Mouse (Mus musculus) stomach, embryonic 16.5 days (tissue): ENCODE data around the gene Pramel6. TPM values are rescaled to one million over a fixed set of nuclear protein-coding genes. Genes with fewer than 3 reads are reported as not detected.
"Not testable (repeated sequence)": the region's sequence is repeated elsewhere in the genome, so short reads cannot be mapped to it uniquely, and the experiment has no call there.

Experiments used
- ATAC-seq: fragments of 200-750 bp; cut with Nextera tagmentation; 2 replicates; pipeline ENCODE4 v1.8.0; 2017; ENCODE audit warnings: moderate number of reproducible peaks, moderate TSS enrichment; ENCODE audit not compliant: insufficient read depth, low FRiP score
- H3K27ac ChIP-seq: fragments of 300-500 bp; sonication (generic); 2 replicates; pipeline ENCODE4 v1.5.1; 2014; ENCODE audit warnings: low read length
- H3K27me3 ChIP-seq: fragments of 300-500 bp; sonication (generic); 2 replicates; pipeline ENCODE4 v1.6.1; 2014; ENCODE audit warnings: low read length, control low read depth, mixed read lengths; ENCODE audit not compliant: control insufficient read depth, insufficient read depth
- H3K36me3 ChIP-seq: fragments of 300-500 bp; sonication (generic); 2 replicates; pipeline ENCODE4 v1.6.1; 2014; ENCODE audit warnings: low read length; ENCODE audit not compliant: control insufficient read depth, insufficient read depth
- H3K4me1 ChIP-seq: fragments of 300-500 bp; sonication (generic); 2 replicates; pipeline ENCODE4 v1.6.1; 2014; ENCODE audit warnings: low read length, control low read depth, mixed read lengths; ENCODE audit not compliant: control insufficient read depth, insufficient read depth
- H3K4me2 ChIP-seq: fragments of 300-500 bp; sonication (generic); 2 replicates; pipeline ENCODE4 v1.6.1; 2014; ENCODE audit warnings: low read depth, low read length, mixed read lengths
- H3K4me3 ChIP-seq: fragments of 300-500 bp; sonication (generic); replicated peaks from 2 replicates; pipeline ENCODE4 v1.5.1; 2014; ENCODE audit warnings: mild to moderate bottlenecking, low read length
- H3K9ac ChIP-seq: fragments of 300-500 bp; sonication (generic); 2 replicates; pipeline ENCODE4 v1.6.1; 2014; ENCODE audit warnings: low read length
- H3K9me3 ChIP-seq: fragments of 300-500 bp; sonication (generic); replicated peaks from 2 replicates; pipeline ENCODE4 v1.6.1; 2016; ENCODE audit warnings: low read length, control low read depth; ENCODE audit not compliant: control insufficient read depth
- WGBS: fragments of 180-500 bp; shearing (Covaris S2); extraction: QIAGEN DNeasy Blood & Tissue Kit; methylation state at CpG from one replicate; pipeline ENCODE4 v1.1.7; 2014; 5-methylcytosine and 5-hydroxymethylcytosine counted together
- polyA plus RNA-seq: library from polyadenylated mRNA; unstranded; fragments of >200 nt; fragmentation: Nextera tagmentation; extraction: Ambion mirVana; gene quantifications from 2 replicates; pipeline ENCODE4 v1.2.1, GENCODE M21; 2015

The Pramel6 gene
- polyA plus RNA-seq = not detected in 2 replicates

DNA sequence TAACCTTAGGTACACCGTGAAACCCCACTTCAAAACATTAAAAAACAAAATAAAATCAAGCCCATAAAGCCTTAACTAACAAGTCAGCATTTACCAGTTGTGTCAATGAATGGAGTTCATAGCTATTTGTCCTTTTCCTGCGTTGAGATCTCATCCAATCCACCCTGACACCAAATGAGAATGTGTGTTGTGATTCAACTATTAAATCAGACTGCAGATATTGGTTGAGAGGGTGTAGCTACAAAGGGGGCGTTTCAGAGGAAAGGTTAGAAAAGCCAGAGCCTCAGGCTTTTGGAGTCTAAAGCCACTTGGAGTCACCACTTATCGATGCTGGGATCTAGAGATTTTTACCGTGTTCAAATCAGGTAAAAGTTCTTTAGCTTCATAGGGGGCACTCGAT is at the start of gene Pramel6:
TSS of gene Pramel6 (plus strand) at position 301 of the 400 bp plus-strand sequence.
- no peaks in the 10 kb centered on the region for H3K4me1 ChIP-seq
- 83% methylated on average over 6 of the region's 6 CpGs for WGBS
- no peaks in the 10 kb centered on the region for H3K27me3 ChIP-seq
- H3K4me2 ChIP-seq = no peak within 1 kb of the TSS
- H3K9ac ChIP-seq = no peak within 1 kb of the TSS
- H3K36me3 ChIP-seq = no peaks in the 10 kb centered on the region
- no peaks in the 10 kb centered on the region for H3K9me3 ChIP-seq
- ATAC-seq = no peak
- no peak within 1 kb of the TSS for H3K4me3 ChIP-seq
- H3K27ac ChIP-seq = no peak within 1 kb of the TSS

DNA sequence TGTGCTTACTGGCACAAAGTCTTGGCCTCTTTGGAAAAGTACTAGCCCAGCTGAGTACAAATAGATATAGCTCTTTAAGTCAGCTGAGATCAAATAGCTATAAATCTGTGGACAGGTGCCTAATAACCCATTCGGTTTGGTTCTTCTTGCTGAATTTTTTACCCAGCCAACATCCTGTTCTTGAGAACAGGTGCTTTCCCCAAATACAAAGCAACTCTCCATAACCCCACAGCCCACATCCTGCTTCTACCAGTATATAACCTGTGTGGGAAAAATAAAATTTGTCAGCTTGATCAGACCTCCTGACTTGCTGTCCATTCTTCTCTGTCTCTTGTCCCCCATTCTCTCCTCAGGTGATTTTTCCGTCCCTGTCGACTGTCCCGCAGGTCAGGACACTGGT is 44.6 kb upstream of the Pramel6 start:
- Histone ChIP-seq H3K9ac (no peak overlapping the region), H3K4me3 (no peak overlapping the region), H3K4me2 (no peak overlapping the region), H3K36me3 (no peaks in the 10 kb centered on the region), H3K27me3 (no peaks in the 10 kb centered on the region), H3K27ac (no peak overlapping the region), H3K9me3 (no peaks in the 10 kb centered on the region), H3K4me1 (no peaks in the 10 kb centered on the region)
- 87% methylated on average over 4 of the region's 4 CpGs for WGBS
- ATAC-seq = no peak

DNA sequence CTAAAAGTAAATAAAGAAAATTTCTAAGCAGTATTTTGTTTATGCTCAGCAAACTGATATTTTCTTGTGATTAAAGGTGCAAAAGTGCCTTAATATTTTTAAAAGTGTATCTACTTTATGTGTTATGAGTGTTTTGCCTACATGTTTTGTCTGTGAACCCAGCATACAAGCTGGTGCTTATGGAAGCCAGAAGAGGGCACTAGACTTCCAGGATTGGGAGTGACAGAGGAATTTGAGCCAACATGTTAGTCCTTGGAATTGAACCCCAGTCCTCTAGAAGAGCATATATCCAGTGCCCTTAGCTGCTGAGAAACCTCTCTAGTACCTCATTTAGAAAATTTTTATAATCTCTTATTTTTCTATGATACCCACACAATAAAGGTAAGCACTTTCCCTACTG is 26.2 kb upstream of the Pramel6 start:
- Histone ChIP-seq H3K27ac (no peak overlapping the region), H3K4me1 (no peaks in the 10 kb centered on the region), H3K4me2 (no peak overlapping the region), H3K36me3 (no peaks in the 10 kb centered on the region), H3K4me3 (no peak overlapping the region), H3K27me3 (no peaks in the 10 kb centered on the region), H3K9me3 (no peaks in the 10 kb centered on the region), H3K9ac (no peak overlapping the region)
- ATAC-seq = no peak

DNA sequence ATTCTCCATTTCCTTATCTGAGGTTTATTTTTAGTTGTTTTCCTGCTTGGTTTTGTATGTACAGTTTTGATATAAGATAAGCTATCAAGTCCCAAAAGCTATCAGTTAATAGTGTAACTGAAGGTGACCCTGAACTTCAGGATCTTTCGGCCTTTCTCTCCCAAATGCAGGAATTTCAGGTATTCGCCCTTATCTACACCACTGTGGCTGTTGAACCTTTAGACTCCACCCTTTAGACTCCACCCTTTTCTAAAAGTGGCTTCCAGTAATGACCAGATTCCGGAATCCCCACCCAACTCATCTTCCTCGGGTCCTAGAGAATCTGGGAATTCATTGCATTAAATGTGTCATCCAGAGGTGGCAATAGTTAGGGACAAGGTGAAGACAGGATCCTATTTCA is 25.2 kb upstream of the Pramel6 start:
- Histone ChIP-seq H3K4me1 (no peaks in the 10 kb centered on the region), H3K9ac (no peak overlapping the region), H3K9me3 (no peaks in the 10 kb centered on the region), H3K36me3 (no peaks in the 10 kb centered on the region), H3K27me3 (no peaks in the 10 kb centered on the region), H3K4me3 (no peak overlapping the region), H3K27ac (no peak overlapping the region), H3K4me2 (no peak overlapping the region)
- 73% methylated on average over 4 of the region's 4 CpGs for WGBS
- no peak for ATAC-seq

DNA sequence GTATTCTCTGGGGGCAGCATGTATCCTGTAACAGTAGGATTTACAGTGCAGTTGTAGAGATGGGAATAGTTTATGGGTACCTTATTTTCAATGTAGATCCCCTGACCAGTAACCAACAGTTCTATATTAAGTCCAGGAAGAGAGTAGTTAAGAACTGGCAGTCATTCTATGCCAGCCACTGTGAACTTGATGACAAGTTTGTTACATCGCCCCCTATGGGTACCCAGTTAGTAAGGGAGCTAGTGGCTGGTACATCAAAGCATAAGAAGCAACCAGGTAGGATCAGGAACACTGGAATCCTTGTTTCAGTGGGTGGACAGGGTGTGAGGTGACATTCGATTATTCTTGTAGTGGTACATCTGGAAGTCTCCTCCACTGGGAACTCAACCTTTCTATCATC is 24.1 kb upstream of the Pramel6 start:
- Histone ChIP-seq H3K27me3 (no peaks in the 10 kb centered on the region), H3K36me3 (no peaks in the 10 kb centered on the region), H3K4me3 (no peak overlapping the region), H3K9ac (no peak overlapping the region), H3K4me2 (no peak overlapping the region), H3K9me3 (no peaks in the 10 kb centered on the region), H3K27ac (no peak overlapping the region), H3K4me1 (no peaks in the 10 kb centered on the region)
- ATAC-seq = no peak
- WGBS = 70% methylated on average over 2 of the region's 2 CpGs

DNA sequence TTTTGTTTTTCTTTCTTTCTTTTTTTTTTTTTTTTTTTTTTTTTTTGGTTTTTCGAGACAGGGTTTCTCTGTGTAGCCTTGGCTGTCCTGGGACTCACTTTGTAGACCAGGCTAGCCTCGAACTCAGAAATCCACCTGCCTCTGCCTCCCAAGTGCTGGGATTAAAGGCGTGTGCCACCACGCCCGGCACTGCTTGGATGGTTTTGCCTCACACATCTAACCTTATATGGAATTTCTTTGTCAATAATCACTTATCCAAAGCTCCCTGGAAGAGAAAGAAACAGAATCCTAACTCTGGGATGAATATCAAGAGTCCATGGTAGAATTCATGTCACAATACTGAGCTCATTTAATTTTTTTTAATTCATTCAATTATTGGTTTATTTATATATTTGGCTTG is 9.4 kb upstream of the Pramel6 start, which contains the start of gene Pramel7:
TSS of gene Pramel7 (minus strand) at position 101 of the 400 bp plus-strand sequence.
- not testable (repeated sequence) for H3K9ac ChIP-seq, H3K36me3 ChIP-seq, H3K27me3 ChIP-seq, H3K4me1 ChIP-seq, H3K4me3 ChIP-seq, H3K27ac ChIP-seq, H3K4me2 ChIP-seq, H3K9me3 ChIP-seq, ATAC-seq
- WGBS = 90% methylated on average over 4 of the region's 5 CpGs

DNA sequence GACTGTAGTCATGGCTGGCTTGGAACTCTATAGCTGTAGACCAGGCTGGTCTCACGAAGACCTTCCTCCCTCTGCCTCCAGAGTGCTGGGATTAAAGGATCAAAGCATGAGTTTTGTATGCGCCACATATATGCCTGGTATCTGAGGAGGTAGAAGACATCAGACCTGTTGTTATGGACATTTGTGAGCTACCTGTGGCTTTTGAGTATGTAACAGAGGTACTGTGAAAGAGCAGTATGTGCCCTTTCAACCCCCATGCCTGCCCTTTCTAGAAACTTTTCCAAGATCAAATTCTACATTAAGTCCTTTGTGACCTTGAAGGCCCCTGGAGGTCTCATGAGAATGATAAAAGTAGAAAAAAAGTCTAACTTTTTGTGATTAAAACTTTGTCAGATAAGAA is 8.7 kb downstream of the Pramel6 start:
- H3K36me3 ChIP-seq = no peaks in the 10 kb centered on the region
- H3K4me1 ChIP-seq = no peaks in the 10 kb centered on the region
- ATAC-seq = no peak
- no peak overlapping the region for H3K9ac ChIP-seq
- no peak overlapping the region for H3K4me2 ChIP-seq
- no peak overlapping the region for H3K27ac ChIP-seq
- no peaks in the 10 kb centered on the region for H3K9me3 ChIP-seq
- no peaks in the 10 kb centered on the region for H3K27me3 ChIP-seq
- H3K4me3 ChIP-seq = no peak overlapping the region
- WGBS = 86% methylated on average over 2 of the region's 2 CpGs

DNA sequence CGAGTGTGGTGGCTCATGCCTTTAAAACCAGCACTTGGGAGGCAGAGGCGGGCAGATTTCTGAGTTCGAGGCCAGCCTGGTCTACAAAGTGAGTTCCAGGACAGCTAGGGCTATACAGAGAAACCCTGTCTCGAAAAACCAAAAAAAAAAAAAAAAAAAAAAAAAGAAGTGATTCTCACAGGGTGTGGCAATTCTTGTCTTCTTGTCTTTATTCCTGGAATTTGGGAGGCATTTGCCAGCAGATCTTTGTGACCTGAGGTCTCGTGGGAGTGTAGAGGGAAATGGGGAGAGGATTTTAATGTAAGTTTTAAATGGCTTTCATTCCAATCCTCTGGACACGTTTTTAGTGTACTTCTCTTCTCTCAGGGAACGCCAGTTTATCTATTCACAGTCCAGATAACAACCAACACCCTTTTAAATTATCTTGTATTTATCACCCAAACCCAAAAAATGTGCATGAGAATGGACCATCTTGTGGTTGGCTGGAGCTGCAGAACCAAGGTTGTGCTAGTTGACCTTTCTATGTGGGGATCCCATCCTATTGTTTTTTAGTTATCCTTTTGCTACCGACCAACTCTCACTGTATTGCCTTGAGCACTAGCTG is 9.2 kb downstream of the Pramel6 start:
- Histone ChIP-seq H3K9ac (no peak overlapping the region), H3K4me2 (no peak overlapping the region), H3K36me3 (no peaks in the 10 kb centered on the region), H3K9me3 (no peaks in the 10 kb centered on the region), H3K4me1 (no peaks in the 10 kb centered on the region), H3K27ac (no peak overlapping the region), H3K4me3 (no peak overlapping the region), H3K27me3 (no peaks in the 10 kb centered on the region)
- ATAC-seq = no peak
- WGBS = 70% methylated on average over 8 of the region's 8 CpGs

DNA sequence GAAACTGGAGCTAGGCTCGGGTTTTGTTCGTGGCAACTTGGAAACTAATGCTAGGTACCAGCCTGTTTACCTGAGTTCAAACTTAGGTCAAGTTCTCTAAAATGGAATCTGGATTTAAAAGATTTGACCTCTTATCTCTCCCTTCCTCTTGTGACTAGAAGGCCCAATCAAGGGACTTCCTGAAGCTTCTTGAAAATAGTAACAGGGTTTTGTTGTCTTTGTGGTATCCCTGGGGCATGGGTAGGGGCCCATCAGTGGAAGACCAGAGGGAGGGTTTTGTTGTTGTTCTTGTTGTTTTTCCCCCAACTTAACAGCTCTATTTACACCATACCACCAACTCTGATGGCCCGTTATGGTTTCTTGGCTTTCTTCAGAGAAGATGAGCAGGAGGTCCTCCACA is 10.2 kb downstream of the Pramel6 start:
- H3K9me3 ChIP-seq = no peaks in the 10 kb centered on the region
- no peak overlapping the region for H3K4me2 ChIP-seq
- H3K27ac ChIP-seq = no peak overlapping the region
- H3K9ac ChIP-seq = no peak overlapping the region
- no peaks in the 10 kb centered on the region for H3K4me1 ChIP-seq
- no peak overlapping the region for H3K4me3 ChIP-seq
- WGBS = 83% methylated on average over 3 of the region's 3 CpGs
- H3K36me3 ChIP-seq = no peaks in the 10 kb centered on the region
- no peak for ATAC-seq
- no peaks in the 10 kb centered on the region for H3K27me3 ChIP-seq

DNA sequence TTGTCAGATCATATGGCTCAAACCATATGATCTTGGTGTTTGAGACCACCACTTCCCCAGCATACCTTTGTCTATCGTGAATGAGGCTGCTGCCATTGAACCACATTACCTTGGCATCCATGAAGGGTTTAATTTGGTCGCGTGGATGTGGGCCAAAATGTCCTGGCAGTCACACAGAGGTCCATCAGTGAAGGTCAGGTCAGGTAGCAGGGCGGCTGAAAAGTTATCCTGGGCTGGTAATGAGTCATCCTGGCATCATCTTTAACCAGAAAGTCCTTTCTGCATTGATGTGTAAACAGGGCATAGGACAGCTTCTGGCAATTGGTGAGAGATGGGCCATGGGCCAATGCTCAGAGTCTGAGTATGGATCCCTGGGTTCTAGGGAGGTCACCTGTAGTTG is 14.3 kb downstream of the Pramel6 start:
- no peaks in the 10 kb centered on the region for H3K36me3 ChIP-seq
- no peak overlapping the region for H3K4me2 ChIP-seq
- H3K4me1 ChIP-seq = no peaks in the 10 kb centered on the region
- no peak overlapping the region for H3K4me3 ChIP-seq
- H3K27ac ChIP-seq = no peak overlapping the region
- WGBS = 78% methylated on average over 4 of the region's 4 CpGs
- ATAC-seq = no peak
- H3K27me3 ChIP-seq = no peaks in the 10 kb centered on the region
- H3K9ac ChIP-seq = no peak overlapping the region
- no peaks in the 10 kb centered on the region for H3K9me3 ChIP-seq
